Mouse (Mus musculus): ENCODE measurements around the gene Prkce. TPM values are rescaled to one million over a fixed set of nuclear protein-coding genes. Genes with fewer than 3 reads are reported as not detected.

Prkce gene
- total RNA-seq, 4 experiments from 2014 or later, result 24.0 to 30.1 (median 27.4) TPM

DNA sequence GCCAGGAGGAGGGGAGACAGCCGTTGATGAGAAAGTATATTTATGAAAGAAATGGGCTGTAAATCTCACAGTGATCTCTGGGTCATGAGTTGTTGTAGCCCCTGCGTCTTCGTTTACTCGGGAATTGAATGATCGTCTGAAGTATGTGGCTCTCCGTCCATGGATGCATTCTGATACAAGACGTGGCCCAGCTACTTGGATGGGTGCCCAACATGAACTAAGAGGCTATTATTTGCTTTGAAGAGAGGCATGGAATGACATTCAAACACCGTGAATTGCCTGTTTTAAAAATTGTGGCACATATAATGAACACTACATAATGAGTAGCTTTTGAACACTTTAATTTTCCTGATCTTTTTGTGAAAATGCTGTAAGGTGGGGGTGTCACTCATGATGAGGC lies 93.5 kb downstream of the Prkce start:
- DNase-seq (ENCODE audit: low spot score), result no peak

DNA sequence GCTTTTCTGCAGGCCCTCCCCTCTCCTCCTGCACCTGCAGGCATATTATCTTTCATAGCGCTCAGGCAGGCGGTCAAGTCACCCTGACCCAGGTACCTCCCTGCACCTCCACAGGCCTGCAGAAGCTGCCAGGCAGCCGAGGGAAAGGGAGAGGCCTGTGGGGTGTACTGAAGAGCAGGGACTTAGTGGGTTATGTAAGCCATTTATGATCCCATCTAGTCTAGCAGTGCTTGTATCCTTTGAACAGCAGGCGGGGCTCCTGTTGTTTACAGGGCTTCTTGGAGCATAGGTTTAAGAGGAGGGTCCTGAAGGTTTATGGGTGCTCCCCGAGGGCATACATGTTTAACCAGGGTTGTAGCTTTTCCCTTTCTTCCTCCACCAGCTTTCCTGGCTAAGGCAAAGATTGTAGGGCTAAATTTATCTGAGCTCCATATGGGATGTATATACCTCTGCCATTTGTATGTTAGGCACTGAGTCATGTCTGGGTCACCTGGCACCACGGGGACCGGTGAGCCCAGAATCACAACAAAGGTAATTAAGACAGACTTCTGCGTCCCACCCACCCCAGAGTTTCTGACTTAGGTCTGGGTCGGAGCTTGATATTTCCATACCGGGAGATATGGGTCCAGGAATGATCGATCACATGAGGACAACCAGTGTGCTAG lies 96.5 kb downstream of the Prkce start:
- DNase-seq (ENCODE audit: low spot score), result no peak

DNA sequence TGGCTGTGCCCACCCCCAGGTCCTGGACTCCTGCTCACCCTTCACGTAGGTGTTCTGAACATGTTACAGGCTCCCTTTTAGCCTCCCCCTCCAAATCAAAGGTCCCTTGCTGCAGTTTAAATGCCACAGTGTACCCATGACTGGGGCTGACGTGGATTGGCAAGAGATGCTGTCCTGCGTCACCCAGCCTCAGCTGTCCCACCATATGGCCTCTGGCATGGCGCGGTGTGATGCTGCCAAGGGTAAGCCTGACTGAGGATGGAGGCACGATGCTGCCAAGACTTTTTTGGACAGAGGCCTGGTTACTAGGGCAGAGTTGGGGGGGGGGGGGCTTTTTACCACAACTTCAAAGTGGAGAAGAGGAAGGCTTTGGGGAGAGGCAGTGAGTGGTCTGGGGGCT lies 98.5 kb downstream of the Prkce start:
- no peak for DNase-seq (ENCODE audit: low spot score)

DNA sequence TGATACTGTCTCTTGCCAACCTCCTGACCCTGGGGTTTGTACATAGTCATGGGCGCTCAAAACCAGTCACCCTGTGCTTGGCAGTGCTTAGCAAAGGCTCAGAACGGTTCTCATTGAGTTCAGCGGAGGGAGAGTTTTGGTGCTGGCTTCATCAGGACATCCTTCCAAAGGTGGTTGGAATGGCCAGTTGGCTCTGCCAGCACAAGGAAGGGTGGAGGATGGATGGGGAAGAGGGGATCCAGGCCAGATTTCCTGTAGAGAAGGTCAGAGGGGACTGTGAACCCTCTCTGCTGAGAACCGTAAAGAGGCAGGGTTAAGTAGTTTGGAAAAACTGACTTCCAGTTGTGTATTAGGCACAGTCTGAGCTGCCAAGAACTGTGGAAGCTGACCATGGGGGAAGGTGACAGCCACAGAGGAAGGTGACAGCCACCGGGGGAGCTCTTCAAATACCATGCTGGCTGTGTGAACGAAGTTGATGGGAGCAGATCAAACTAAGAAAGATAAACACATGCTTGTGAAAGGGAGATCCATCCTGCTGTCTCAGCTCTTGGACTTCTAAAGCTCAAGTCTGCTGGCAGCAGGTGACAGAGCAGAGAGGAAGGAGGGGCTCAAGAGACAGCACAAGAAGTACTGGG lies 99.7 kb downstream of the Prkce start:
- no peak for DNase-seq (ENCODE audit: low spot score)

DNA sequence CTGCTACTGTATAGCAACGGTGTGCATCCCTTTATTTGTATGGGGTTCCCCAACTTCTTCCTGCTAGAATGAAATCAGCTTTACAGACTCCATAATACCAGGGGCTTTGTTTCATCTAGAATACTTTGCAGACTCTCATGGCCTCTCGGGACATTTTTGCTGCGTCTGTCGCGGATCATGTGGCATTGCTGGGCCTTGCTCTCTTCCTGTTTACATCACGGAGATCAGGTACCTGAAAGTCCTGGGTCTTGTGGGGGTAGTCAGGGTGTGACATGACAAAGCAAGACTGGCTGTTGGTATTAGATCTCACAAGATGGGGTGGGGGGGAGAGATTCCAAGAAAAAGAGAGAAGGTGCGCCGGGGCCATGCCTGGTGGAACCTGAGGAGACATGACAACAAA lies 102.1 kb downstream of the Prkce start:
- DNase-seq (ENCODE audit: low spot score), result no peak

DNA sequence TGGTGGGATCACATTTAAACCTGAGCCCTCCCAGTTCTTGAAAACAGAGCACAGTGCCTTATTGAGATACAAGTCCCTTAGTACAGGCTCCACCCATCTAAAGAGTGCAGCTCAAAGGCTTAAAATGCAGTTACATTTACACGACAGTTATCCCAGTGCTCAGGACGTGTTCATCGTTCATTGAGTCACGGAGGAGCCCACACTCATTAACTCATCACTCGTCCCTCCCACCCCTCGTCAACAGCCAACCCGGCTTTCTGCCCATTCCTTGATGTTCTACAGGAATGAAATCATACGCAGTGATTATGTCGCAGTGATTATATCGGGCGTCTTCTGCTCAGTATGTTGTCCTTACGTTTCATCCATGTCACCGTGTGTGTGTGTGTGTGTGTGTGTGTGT lies 102.9 kb downstream of the Prkce start:
- DNase-seq (ENCODE audit: low spot score), result no peak

DNA sequence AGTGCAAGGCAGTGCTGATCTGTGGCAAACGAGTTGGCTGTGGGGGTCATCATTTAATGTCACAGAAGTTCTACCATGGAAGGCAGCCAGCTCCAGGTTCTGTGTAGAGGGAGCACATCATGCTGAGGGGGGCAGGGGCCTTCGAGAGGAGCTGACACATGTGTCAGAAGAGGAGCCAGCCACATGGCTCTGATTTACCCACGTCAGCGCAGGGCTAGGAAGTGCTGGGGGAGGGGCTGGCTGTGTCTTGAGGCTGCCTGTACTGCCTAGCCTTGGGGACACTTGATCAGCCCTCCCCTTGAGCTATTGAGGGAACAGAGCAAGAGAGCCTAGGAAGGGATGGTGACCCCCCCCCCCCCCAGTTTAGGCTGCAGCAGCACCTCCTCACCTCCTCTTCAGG lies 103.7 kb downstream of the Prkce start:
- DNase-seq (ENCODE audit: low spot score), result no peak

DNA sequence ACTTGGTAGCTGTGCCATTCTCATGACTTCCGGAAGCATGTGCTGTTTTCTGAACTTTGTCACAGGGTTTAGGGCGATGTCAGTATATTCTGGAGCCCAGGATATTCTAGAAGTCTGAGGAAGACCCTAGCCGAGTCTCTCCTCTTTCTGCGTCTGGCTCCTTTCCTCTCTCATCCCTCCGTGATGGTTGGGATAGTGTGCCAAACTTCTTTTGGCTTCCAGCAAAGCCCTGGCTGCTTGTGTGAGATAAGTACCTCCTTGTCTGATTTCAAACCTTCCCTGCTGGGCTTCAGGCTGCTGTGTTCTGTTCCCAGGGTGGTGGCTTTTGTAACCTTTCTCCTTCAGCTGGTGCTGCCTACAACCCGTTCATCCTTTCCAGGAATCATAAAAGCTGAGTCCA lies 105.4 kb downstream of the Prkce start:
- DNase-seq (ENCODE audit: low spot score), result no peak

DNA sequence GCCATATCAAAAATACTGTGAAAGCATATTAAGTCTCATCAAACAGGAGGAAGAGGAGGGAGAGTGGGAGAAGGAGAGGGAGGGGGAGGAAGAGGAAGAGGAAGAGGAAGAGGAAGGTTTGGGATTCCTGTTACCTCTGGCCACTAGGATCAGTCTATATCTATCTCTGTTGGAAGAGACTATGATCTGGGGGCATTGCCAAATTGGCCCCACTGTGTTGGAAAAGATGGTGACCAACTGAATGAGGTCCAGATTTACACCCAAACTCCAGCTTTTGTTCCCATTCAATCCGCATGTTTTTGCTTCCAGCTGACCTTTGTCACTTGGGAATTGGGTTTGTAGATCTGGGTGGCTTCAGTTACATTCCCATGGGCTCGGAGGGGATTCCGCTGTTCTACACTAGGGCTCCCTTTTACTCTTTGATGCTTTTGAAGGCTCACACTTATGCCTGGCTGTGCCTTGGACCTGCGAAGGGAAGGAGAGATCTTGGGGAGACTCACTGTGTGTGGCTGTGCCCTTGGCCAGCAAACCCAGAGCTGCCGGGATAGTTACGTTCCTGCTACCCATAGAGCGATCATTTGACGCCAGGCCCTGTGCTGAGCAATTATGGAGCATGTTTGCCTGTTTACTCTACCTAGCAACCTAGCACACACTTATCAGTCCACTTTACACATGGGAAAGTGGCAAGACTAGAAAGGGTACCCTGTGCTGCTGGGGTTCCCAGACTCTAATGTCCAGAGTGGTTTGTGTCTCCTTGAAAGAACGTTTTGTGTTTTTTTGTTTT lies 106.2 kb downstream of the Prkce start:
- DNase-seq (ENCODE audit: low spot score), result no peak

DNA sequence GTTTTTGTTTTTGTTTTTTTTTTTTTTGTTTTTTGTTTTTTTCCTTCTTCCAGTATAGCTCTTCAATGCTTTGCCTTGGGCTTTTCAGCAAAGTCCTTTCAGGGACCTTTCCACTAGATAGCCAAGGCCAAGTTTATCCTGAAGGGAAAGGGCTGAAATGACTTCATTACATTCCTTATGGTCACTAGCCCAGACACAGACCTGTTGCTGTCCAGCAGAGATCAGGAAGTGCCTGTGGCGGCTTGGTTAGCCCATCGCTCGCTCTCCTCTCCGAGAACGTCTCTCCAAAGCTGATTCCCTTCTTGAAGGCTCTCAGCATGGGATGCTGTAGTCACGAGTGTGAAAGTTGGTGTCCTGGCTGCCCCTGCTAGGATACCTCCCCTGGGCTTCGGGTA lies 106.8 kb downstream of the Prkce start:
- DNase-seq (ENCODE audit: low spot score), result no peak

DNA sequence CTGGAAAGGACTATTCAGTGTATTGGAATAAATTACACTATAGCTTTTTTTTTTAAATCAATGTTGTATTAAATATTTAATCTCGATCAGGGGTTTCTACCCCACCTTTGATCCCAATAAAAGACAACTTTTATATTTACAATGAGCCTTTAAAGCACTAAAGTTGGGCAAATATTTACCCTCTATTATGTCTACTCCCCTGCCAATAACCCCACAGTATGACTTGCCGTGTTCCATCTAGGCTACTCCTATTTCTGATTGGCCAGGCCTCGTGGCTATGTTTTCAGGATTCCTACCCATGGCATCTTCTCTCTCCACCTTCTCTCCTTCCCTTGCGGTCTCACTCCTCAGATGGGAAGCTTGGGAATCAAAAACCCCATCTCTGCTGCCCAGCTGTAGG lies 108.8 kb downstream of the Prkce start:
- DNase-seq (ENCODE audit: low spot score), result no peak

DNA sequence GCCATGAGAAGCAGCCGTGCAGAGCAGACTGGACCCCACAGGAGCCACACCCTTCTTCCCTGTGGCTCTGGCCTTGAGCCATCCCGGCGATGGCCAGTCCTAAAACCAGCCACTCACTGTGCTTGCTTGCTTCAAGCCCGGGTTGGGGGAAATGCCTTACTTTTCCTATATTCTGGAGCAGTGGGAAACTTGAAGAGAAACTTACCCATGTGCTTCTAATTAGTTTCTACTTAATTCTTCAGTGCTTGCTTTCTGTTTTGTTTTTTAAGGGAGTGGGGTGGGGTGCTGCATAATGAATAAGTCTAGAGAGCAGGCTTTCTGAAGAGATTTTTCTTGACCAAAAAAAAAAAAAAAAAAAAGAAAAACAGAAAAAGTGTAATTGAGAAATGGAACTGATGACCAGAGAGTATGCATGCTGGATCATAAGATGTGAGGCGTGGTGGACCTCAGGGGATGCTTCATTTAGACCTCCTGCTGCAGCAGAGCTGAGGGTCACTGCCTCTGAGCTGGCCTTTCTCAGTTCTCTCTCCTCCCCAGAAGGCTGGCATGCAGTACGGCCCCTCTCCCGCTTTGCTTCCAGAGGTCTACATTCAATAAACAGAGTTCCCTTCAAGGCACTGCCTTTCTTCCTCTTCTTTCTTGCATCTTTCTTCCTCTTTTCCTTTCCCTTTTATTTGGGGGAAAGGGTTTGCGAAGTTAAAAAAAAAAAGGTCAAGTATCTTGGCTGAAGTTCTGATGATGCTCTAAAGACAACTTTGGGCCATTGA lies 109.6 kb downstream of the Prkce start:
- DNase-seq (ENCODE audit: low spot score), result no peak

DNA sequence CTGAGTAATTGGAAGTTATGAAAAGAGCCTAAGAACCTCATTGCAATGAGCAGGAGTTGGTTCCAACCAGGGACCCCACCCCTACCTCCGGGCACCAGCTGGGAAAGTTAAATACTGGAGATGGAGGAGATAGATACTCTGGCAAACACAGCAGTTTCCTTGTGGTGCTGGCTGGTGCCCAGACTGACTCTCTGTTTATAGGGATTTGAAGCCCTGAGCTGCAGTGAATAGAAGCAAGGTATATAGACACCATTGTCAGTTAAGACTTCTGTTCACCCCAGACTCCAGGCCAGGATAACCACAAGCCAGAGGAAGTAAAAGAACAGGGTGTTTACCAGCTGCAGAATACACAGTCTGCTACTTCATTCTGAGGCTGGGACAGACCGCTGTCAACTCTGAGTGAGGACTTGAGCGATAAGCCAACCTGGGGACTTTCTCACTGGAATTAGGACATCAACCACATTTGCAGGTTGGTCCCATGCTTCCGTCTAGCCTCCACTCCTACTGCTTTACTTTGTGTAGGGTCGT lies 110.5 kb downstream of the Prkce start:
- DNase-seq (ENCODE audit: low spot score), result no peak

DNA sequence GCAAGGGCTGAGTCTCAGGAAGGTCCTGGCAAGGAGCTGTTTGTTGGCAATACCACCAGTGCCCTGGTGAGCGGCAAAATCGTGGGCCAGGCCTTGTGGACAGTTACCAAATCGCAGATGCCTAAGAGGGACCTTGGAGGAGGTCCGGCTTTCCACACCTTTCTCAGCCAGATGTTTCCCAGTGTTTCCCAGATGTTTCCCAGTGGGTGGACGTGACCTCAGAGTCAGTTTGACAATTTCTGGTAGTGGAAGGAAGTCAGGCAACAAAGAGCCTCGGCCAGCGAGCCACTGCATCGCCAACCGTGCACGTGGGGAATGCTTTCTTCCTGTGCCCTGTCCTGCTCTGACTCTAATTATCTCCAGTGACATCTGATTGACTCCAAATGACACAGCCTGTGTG lies 112.2 kb downstream of the Prkce start:
- DNase-seq (ENCODE audit: low spot score), result peak; percentile 52

DNA sequence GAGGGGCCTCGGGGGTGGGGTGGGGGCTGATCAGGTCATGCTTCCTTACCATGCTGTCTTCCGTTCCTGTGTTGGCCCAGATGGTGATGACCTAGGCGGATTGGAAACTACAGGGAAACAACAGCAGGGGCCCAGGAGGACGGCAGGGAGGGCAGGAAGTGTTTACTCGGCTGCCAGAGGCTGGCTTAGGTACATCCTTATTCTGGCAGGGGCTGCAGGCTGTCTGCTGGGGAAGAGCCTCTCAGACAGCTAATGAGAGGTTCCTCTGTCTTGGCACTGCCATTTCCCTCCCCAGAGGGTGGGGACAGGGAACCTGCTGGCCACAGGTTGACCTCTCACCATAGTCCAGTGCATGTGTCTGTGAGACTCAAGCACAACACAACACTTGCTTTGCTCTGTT lies 116.2 kb downstream of the Prkce start:
- no peak for DNase-seq (ENCODE audit: low spot score)

DNA sequence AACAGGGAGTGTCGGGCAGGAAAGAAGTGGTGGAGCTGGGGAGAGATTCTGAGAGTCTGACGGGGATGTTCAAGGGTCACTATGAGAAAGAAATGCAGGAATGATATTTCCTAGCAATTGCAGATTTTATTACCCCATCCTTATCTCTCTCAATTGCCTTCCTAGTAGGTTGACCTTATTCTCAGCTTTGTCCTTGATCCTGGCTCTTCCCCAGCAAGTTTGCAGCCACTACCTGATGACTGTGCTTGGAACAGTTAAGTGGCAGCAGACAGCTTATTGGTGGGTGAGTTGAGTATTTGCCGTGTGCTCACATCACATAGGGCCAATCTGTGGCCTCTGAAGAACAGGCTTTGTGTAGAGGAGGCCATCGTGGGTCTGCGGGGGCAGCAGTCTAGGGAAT lies 117.5 kb downstream of the Prkce start:
- no peak for DNase-seq (ENCODE audit: low spot score)

DNA sequence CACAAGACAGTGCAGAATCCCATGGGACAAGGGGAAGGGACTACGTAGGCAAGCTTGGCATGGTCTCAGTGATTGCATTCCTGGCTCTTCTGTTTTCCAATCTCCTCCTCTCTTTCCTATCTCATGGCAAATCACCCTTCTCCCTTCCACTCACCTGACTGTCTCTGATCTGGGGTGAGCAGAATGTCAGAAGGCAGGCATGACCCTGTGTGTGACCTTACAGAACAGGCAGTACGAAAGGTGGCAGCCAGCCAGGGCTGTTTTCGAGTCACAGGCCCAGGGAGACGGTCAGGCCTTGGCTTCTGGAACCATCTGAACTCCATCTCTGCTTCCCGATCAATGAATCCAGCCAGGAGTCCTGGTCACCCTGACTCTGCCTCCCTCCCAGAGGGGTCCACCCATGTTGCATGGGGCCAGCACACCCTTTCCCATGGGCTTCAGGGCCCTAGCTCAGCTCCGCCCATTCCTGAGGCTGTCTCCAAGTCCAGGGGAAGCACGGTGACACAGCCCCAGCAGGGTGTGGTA lies 119.2 kb downstream of the Prkce start:
- peak; percentile 71 for DNase-seq (ENCODE audit: low spot score)

DNA sequence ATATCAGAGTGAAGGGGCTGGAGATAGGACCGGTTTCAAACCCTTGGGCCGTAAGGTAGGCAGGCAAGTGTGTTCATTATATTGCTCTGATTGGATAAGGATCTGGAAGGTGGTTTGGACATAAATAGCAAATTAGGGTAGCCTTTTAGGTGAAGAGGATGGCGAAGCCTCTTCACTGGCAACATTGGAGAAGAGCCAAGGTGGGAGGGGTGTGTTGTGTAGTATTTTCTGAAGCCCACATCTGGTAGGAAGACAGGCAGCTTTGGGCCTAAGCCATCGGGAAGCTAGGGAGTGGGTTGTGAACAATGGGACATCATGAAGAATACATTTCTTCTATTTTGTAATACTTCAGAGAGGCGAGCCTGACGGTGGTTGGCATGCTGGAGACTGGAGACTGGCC lies 125.1 kb downstream of the Prkce start:
- no peak for DNase-seq (ENCODE audit: low spot score)

DNA sequence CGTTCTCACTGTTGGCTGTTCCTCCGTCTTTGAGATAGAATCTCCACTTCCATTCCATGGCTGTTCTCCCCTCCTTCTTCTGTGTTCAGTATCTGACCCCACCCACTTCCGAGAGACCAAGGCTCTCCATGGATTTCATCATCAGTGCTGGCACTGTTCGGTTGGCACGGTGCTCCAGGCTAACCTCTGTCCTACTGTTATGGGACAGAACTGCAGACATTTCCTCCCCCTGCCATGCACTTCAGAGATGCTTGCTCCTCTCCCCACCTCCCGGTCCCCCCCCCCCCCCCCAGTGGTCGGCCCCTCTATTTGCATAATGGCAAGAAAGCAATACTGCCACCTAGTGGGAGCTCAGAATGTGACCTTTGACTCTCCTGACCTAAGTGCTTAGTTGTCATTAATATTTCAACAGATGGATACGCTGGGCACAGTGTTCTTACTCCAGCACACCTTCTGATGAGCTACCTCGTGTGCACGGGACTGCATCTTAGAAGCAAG lies 125.7 kb downstream of the Prkce start:
- peak; percentile 75 for DNase-seq (ENCODE audit: low spot score)

DNA sequence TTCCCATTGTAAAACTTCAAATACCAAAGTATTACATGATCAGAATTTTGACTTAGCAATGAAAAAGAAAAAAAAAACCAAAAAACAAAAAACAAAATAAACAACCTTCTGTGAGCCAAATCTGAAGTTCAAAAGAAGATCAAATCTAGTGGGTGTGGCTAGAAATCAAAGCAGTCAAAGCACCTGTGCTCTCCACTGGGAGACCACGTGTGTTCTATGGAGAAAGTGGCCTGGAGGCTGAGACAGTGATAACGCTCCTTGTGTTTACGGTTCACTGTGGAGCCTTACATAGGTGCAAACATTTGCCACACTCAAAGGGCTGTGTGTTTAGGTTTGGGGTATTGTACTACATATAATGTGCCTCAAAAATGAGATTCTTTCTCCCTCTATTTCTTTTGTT lies 132.0 kb downstream of the Prkce start:
- no peak for DNase-seq (ENCODE audit: low spot score)

DNA sequence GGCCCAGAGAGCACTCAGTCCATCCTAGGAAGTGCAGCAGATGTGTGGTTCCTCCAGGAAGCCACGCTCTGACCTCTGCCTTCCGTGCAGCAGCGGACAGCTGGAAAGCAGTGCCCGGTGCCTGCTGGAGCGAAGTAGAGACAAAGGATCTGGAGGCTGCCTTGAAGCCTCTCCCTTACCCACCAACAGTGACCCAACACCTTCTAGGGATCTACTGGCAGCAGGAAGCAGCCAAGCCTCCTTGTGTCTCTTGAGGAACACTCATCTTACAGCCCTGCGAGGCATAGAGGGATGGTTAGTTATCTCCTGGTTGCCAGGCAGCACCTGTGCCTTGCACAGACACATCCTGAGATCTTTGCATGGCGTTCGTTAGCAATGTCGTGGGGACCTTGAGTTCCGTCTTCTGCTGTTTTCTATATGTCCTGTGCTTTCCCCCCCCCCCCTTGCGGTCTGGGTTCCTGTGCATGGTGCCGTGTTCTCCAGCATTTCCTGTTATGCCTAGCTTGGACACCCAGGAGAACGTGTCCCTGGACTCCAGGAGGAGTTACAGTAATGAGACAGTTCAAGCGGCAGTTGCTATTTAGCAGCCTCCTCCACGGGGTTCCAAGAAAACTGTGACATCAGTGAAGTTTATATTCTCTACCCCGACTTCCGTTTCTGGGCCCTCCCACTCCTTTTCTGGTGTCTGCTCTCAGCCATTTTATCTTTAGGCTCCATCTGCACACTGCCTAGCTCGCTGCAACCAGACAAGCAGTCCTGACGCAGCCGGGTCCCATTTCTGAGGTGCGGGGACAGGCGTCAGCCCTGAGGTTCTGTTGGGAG lies 133.4 kb downstream of the Prkce start:
- no peak for DNase-seq (ENCODE audit: low spot score)

Measured in heart, adult 8-10 months (tissue).